Mouse (Mus musculus) stomach, postnatal 0 days (tissue): ENCODE results near the gene Ghrhr. TPM values are rescaled to one million over a fixed set of nuclear protein-coding genes. Genes with fewer than 3 reads are reported as not detected.

Source experiments
- ATAC-seq: fragments of 200-750 bp; cut with Nextera tagmentation; 2 replicates; pipeline ENCODE4 v1.8.0; 2017; ENCODE audit not compliant: low FRiP score, low TSS enrichment
- DNase-seq: peaks from one replicate; pipeline ENCODE4 v3.0.0-alpha.2; 2016; ENCODE audit warnings: low spot score
- H3K27ac ChIP-seq: fragments of 300-500 bp; sonication (generic); replicated peaks from 2 replicates; pipeline ENCODE4 v1.5.1; 2014; ENCODE audit warnings: mild to moderate bottlenecking, control low read depth
- H3K27me3 ChIP-seq: fragments of 300-500 bp; sonication (generic); 2 replicates; pipeline ENCODE4 v1.6.1; 2014; ENCODE audit warnings: low read length; ENCODE audit not compliant: control insufficient read depth, insufficient read depth
- H3K36me3 ChIP-seq: fragments of 300-500 bp; sonication (generic); 2 replicates; pipeline ENCODE4 v1.6.1; 2014; ENCODE audit warnings: low read length, mixed read lengths; ENCODE audit not compliant: control insufficient read depth, insufficient read depth
- H3K4me1 ChIP-seq: fragments of 300-500 bp; sonication (generic); replicated peaks from 2 replicates; pipeline ENCODE4 v1.6.1; 2014; ENCODE audit warnings: antibody characterized with exemption; ENCODE audit not compliant: control insufficient read depth, insufficient read depth
- H3K4me2 ChIP-seq: fragments of 300-500 bp; sonication (generic); replicated peaks from 2 replicates; pipeline ENCODE4 v1.6.1; 2014; ENCODE audit warnings: low read depth, mild to moderate bottlenecking, control low read depth, moderate library complexity
- H3K4me3 ChIP-seq: fragments of 300-500 bp; sonication (generic); 2 replicates; pipeline ENCODE4 v1.5.1; 2014; ENCODE audit warnings: low read depth, low read length, control low read depth
- H3K9ac ChIP-seq: fragments of 300-500 bp; sonication (generic); 2 replicates; pipeline ENCODE4 v1.6.1; 2014; ENCODE audit warnings: mild to moderate bottlenecking, low read length, control low read depth, mixed read lengths
- H3K9me3 ChIP-seq: fragments of 300-500 bp; sonication (generic); 2 replicates; pipeline ENCODE4 v1.6.1; 2016; ENCODE audit warnings: low read length; ENCODE audit not compliant: control insufficient read depth
- CTCF ChIP-seq: IDR thresholded peaks from 2 replicates; pipeline ENCODE4 v1.5.1; 2016; ENCODE audit warnings: antibody characterized with exemption, low read depth, mild to moderate bottlenecking, moderate library complexity
- EP300 ChIP-seq: optimal IDR thresholded peaks from 2 replicates; pipeline ENCODE3; 2016; ENCODE audit warnings: antibody characterized with exemption
- WGBS: fragments of 180-500 bp; shearing (Covaris S2); extraction: QIAGEN DNeasy Blood & Tissue Kit; methylation state at CpG from one replicate; pipeline ENCODE4 v1.1.7; 2014; 5-methylcytosine and 5-hydroxymethylcytosine counted together
- polyA plus RNA-seq: library from polyadenylated mRNA; unstranded; fragments of >200 nt; fragmentation: Nextera tagmentation; extraction: Ambion mirVana; gene quantifications from 2 replicates; pipeline ENCODE4 v1.2.1, GENCODE M21; 2015

Ghrhr gene
- polyA plus RNA-seq, 1 experiment from 2014 or later, result not detected

- no peak for TF ChIP-seq CTCF
- no peak for TF ChIP-seq EP300
- ATAC-seq (no peak), DNase-seq (no peak)
- Histone ChIP-seq H3K36me3 (no peaks in the 10 kb centered on the region), H3K4me3 (no peak overlapping the region), H3K27ac (no peak overlapping the region), H3K9me3 (no peaks in the 10 kb centered on the region), H3K27me3 (no peaks in the 10 kb centered on the region), H3K4me2 (no peak overlapping the region), H3K9ac (no peak overlapping the region), H3K4me1 (no peaks in the 10 kb centered on the region)
- WGBS, result 92% methylated on average over 1 of the region's 1 CpGs
Observed at GRCm38 (mm10) chr6:55362663-55363062, 13.4 kb upstream of the Ghrhr start.

GRCm38 (mm10) chr6:55367126-55367525 is 9.0 kb upstream of the Ghrhr start:
- no peak for ATAC-seq
- H3K4me3 ChIP-seq, result no peak overlapping the region
- H3K27ac ChIP-seq, result no peak overlapping the region
- TF ChIP-seq CTCF (no peak), EP300 (no peak)
- no peaks in the 10 kb centered on the region for H3K36me3 ChIP-seq
- DNase-seq, result no peak
- no peaks in the 10 kb centered on the region for H3K4me1 ChIP-seq
- H3K9ac ChIP-seq, result no peak overlapping the region
- H3K9me3 ChIP-seq, result no peaks in the 10 kb centered on the region; the same call in 1 of the 2 replicates
- no peak overlapping the region for H3K4me2 ChIP-seq
- no peaks in the 10 kb centered on the region for H3K27me3 ChIP-seq

- H3K4me2 ChIP-seq, result no peak overlapping the region
- DNase-seq (no peak), ATAC-seq (no peak)
- no peaks in the 10 kb centered on the region; the same call in 1 of the 2 replicates for H3K9me3 ChIP-seq
- H3K4me1 ChIP-seq, result no peaks in the 10 kb centered on the region
- TF ChIP-seq EP300, result no peak
- no peak for TF ChIP-seq CTCF
- no peak overlapping the region for H3K4me3 ChIP-seq
- H3K27ac ChIP-seq, result no peak overlapping the region
- H3K36me3 ChIP-seq, result no peaks in the 10 kb centered on the region
- WGBS, result 88% methylated on average over 6 of the region's 6 CpGs
- no peaks in the 10 kb centered on the region for H3K27me3 ChIP-seq
- H3K9ac ChIP-seq, result no peak overlapping the region
Observed at GRCm38 (mm10) chr6:55370831-55371230, 5.3 kb upstream of the Ghrhr start.

GRCm38 (mm10) chr6:55376511-55376910 is 416 bp downstream of the Ghrhr start:
- Histone ChIP-seq H3K4me2 (no peak overlapping the region), H3K4me1 (no peaks in the 10 kb centered on the region), H3K9me3 (no peaks in the 10 kb centered on the region), H3K4me3 (no peak overlapping the region), H3K27me3 (no peaks in the 10 kb centered on the region), H3K9ac (no peak overlapping the region), H3K27ac (no peak overlapping the region), H3K36me3 (no peaks in the 10 kb centered on the region)
- no peak for ATAC-seq
- DNase-seq, result no peak
- TF ChIP-seq EP300 (no peak), CTCF (no peak)
- 60% methylated on average over 5 of the region's 5 CpGs for WGBS

GRCm38 (mm10) chr6:55377461-55377860 is 1.4 kb downstream of the Ghrhr start:
- no peak for DNase-seq
- Histone ChIP-seq H3K9ac (no peak overlapping the region), H3K27ac (no peak overlapping the region), H3K27me3 (no peaks in the 10 kb centered on the region), H3K9me3 (no peaks in the 10 kb centered on the region), H3K4me3 (no peak overlapping the region), H3K4me2 (no peak overlapping the region), H3K36me3 (no peaks in the 10 kb centered on the region), H3K4me1 (no peaks in the 10 kb centered on the region)
- 56% methylated on average over 4 of the region's 4 CpGs for WGBS
- TF ChIP-seq EP300, result no peak
- TF ChIP-seq CTCF, result no peak
- no peak for ATAC-seq

- H3K36me3 ChIP-seq, result no peaks in the 10 kb centered on the region
- WGBS, result 48% methylated on average over 3 of the region's 3 CpGs
- H3K4me3 ChIP-seq, result no peak overlapping the region
- ATAC-seq (no peak), DNase-seq (no peak)
- no peaks in the 10 kb centered on the region for H3K9me3 ChIP-seq
- H3K27ac ChIP-seq, result no peak overlapping the region
- no peak overlapping the region for H3K4me2 ChIP-seq
- TF ChIP-seq CTCF (peak; percentile 81), EP300 (no peak)
- H3K9ac ChIP-seq, result no peak overlapping the region
- no peaks in the 10 kb centered on the region for H3K4me1 ChIP-seq
- H3K27me3 ChIP-seq, result no peaks in the 10 kb centered on the region
Observed at GRCm38 (mm10) chr6:55379641-55380335, 3.7 kb downstream of the Ghrhr start.
